ENCODE assay signal across 20 mouse cellular contexts in the genomic region with DNA sequence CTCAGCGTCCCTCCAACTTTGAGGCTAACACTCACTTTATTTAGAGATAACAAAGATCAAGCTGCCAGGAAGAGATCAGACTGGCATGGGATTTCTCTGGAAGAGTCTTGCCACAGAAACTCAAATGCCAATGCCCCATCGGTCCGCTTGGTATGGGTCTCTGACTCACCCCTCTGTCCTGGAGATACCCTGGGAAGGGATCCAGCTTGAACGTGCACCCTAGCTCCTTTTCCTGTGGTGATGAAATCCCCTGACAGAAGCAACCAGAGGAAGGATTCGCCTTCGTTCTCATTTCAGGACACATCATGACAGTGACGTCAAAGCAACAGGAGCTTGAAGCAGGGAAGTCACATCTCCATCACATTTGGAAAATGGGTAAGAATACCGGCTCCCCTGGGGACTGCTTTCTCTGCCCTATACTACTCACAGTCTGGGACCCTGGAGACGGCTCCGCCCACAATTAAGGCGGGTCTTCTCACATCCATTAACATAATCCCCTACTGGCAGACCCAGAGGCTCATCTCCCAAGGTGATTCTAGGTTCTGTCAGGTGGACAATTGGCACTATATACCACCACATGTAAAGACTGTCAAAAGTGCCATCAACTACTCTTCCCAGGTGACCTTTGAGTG.
DNase-seq lines count a peak whose midpoint lies in the region; ATAC-seq and TF ChIP-seq lines count a peak whose summit lies in the region.
"Had no signal": no experiment of that assay in that cellular context is flagged by ENCODE, and none has a peak within 500 bp of the region (broad histone marks: within the 10 kb centered on the region; RNA-seq: fewer than 3 reads in every experiment).

No protein-coding gene starts in this region.

- no peaks in the 10 kb centered on the region for H3K27me3 ChIP-seq in embryonic facial prominence, embryonic 12.5 days
- H3K27me3 ChIP-seq in embryonic facial prominence, embryonic 10.5 days (replicated peaks; ENCODE audit: low read depth, poor library complexity, severe bottlenecking): no peaks in the 10 kb centered on the region
- no peaks in the 10 kb centered on the region for H3K27me3 ChIP-seq in midbrain, embryonic 14.5 days (ENCODE audit: control insufficient read depth, insufficient read depth, low read length)
- H3K27me3 ChIP-seq in midbrain, postnatal 0 days (ENCODE audit: insufficient read depth, low read length): no peaks in the 10 kb centered on the region
- H3K27me3 ChIP-seq: heart, embryonic 12.5 days; hindbrain, embryonic 15.5 days; limb, embryonic 15.5 days; liver, embryonic 15.5 days; midbrain, embryonic 12.5 days had no signal

- no peak overlapping the region for H3K9ac ChIP-seq in embryonic facial prominence, embryonic 12.5 days
- H3K9ac ChIP-seq in midbrain, embryonic 14.5 days (replicated peaks; ENCODE audit: low read length): no peak overlapping the region
- no peak overlapping the region for H3K9ac ChIP-seq in midbrain, postnatal 0 days (replicated peaks; ENCODE audit: low read length, poor library complexity, severe bottlenecking)
- H3K9ac ChIP-seq: heart, embryonic 12.5 days; hindbrain, embryonic 15.5 days; limb, embryonic 15.5 days; liver, embryonic 15.5 days; midbrain, embryonic 12.5 days had no signal

- WGBS in embryonic facial prominence, embryonic 12.5 days: 39% methylated on average over 11 of the region's 11 CpGs
- 40% methylated on average over 11 of the region's 11 CpGs for WGBS in embryonic facial prominence, embryonic 10.5 days
- 40% methylated on average over 11 of the region's 11 CpGs for WGBS in midbrain, embryonic 14.5 days
- WGBS in midbrain, postnatal 0 days: 36% methylated on average over 11 of the region's 11 CpGs

- ATAC-seq in embryonic facial prominence, embryonic 12.5 days (ENCODE audit: insufficient number of reproducible peaks, insufficient read depth, low FRiP score, low TSS enrichment): peak; percentile 58; the same call in 1 of the 2 replicates
- ATAC-seq in midbrain, embryonic 14.5 days (ENCODE audit: low FRiP score, low TSS enrichment): peak; percentile 43; the same call in 1 of the 2 replicates
- ATAC-seq in midbrain, postnatal 0 days (ENCODE audit: low FRiP score): no peak
- no peak for ATAC-seq in frontal cortex, adult (ENCODE audit: low TSS enrichment)
- ATAC-seq: lung, postnatal 0 days had no signal

- no peak overlapping the region for H3K4me2 ChIP-seq in embryonic facial prominence, embryonic 12.5 days (replicated peaks)
- no peak overlapping the region for H3K4me2 ChIP-seq in midbrain, embryonic 14.5 days (ENCODE audit: low read length)
- H3K4me2 ChIP-seq in midbrain, postnatal 0 days (ENCODE audit: low read depth, low read length, poor library complexity, severe bottlenecking): no peak overlapping the region
- H3K4me2 ChIP-seq: heart, embryonic 12.5 days; hindbrain, embryonic 15.5 days; limb, embryonic 15.5 days; liver, embryonic 15.5 days; midbrain, embryonic 12.5 days had no signal

- H3K4me3 ChIP-seq in embryonic facial prominence, embryonic 12.5 days: no peak overlapping the region
- H3K4me3 ChIP-seq in embryonic facial prominence, embryonic 10.5 days: no peak overlapping the region
- no peak overlapping the region for H3K4me3 ChIP-seq in midbrain, embryonic 14.5 days (replicated peaks; ENCODE audit: low read depth, low read length)
- no peak overlapping the region for H3K4me3 ChIP-seq in midbrain, postnatal 0 days (ENCODE audit: low read depth, low read length)
- H3K4me3 ChIP-seq: forebrain, embryonic 10.5 days; heart, embryonic 12.5 days; hindbrain, embryonic 15.5 days; limb, embryonic 15.5 days; liver, embryonic 15.5 days; midbrain, embryonic 12.5 days had no signal

- DNase-seq in embryonic facial prominence, embryonic 10.5 days (ENCODE audit: low spot score): no peak
- DNase-seq in midbrain, embryonic 14.5 days: no peak
- DNase-seq in midbrain, postnatal 0 days (ENCODE audit: low spot score): no peak
- DNase-seq in NIH3T3 (ENCODE audit: low read depth): peak; percentile 58
- DNase-seq in left cerebral cortex, adult 9 months (ENCODE audit: low spot score in 2 of 2): no peak
- DNase-seq: cerebellum, adult 9-10 months; kidney, adult 11 months; kidney, postnatal 10 days; layer of hippocampus, postnatal 36 days; retina, postnatal 1 day; thymus, postnatal 14 days had no signal

- H3K4me1 ChIP-seq in embryonic facial prominence, embryonic 12.5 days: no peaks in the 10 kb centered on the region
- no peaks in the 10 kb centered on the region for H3K4me1 ChIP-seq in embryonic facial prominence, embryonic 10.5 days
- H3K4me1 ChIP-seq in midbrain, embryonic 14.5 days (ENCODE audit: control insufficient read depth, insufficient read depth, low read length): no peaks in the 10 kb centered on the region
- H3K4me1 ChIP-seq in midbrain, postnatal 0 days (ENCODE audit: insufficient read depth, low read length): 0 out of 2 replicates have a peak, but pooled peaks cover 3% of the 10 kb centered on the region
- H3K4me1 ChIP-seq: forebrain, embryonic 10.5 days; heart, embryonic 12.5 days; hindbrain, embryonic 15.5 days; liver, embryonic 15.5 days; midbrain, embryonic 12.5 days had no signal

- TF ChIP-seq CTCF in midbrain, postnatal 0 days (IDR thresholded peaks at IDR 0.05): no peak

- no peaks in the 10 kb centered on the region for H3K9me3 ChIP-seq in embryonic facial prominence, embryonic 12.5 days
- H3K9me3 ChIP-seq in embryonic facial prominence, embryonic 10.5 days: no peaks in the 10 kb centered on the region
- no peaks in the 10 kb centered on the region for H3K9me3 ChIP-seq in midbrain, embryonic 14.5 days (ENCODE audit: control insufficient read depth, low read length)
- no peaks in the 10 kb centered on the region for H3K9me3 ChIP-seq in midbrain, postnatal 0 days (ENCODE audit: low read length)
- H3K9me3 ChIP-seq: forebrain, embryonic 10.5 days; heart, embryonic 12.5 days; hindbrain, embryonic 15.5 days; limb, embryonic 15.5 days; liver, embryonic 15.5 days; midbrain, embryonic 12.5 days had no signal

- no peaks in the 10 kb centered on the region for H3K36me3 ChIP-seq in embryonic facial prominence, embryonic 12.5 days
- H3K36me3 ChIP-seq in embryonic facial prominence, embryonic 10.5 days (replicated peaks): no peaks in the 10 kb centered on the region
- H3K36me3 ChIP-seq in midbrain, embryonic 14.5 days (ENCODE audit: control insufficient read depth, insufficient read depth, low read length): 0 out of 2 replicates have a peak, but pooled peaks cover 5% of the 10 kb centered on the region
- H3K36me3 ChIP-seq in midbrain, postnatal 0 days (ENCODE audit: insufficient read depth, low read length): no peaks in the 10 kb centered on the region
- H3K36me3 ChIP-seq: forebrain, embryonic 10.5 days; heart, embryonic 12.5 days; hindbrain, embryonic 15.5 days; limb, embryonic 15.5 days; liver, embryonic 15.5 days; midbrain, embryonic 12.5 days had no signal

- H3K27ac ChIP-seq in embryonic facial prominence, embryonic 12.5 days: no peak overlapping the region
- H3K27ac ChIP-seq in embryonic facial prominence, embryonic 10.5 days (replicated peaks): no peak overlapping the region
- no peak overlapping the region for H3K27ac ChIP-seq in midbrain, embryonic 14.5 days (replicated peaks; ENCODE audit: low read depth, low read length)
- H3K27ac ChIP-seq in midbrain, postnatal 0 days (ENCODE audit: low read depth, low read length): no peak overlapping the region
- H3K27ac ChIP-seq: forebrain, embryonic 10.5 days; hindbrain, embryonic 15.5 days; limb, embryonic 15.5 days; liver, embryonic 15.5 days; midbrain, embryonic 12.5 days had no signal

Comparison
In these comparisons a context has a peak if more than half of its experiments do, and no peak if none do; other contexts are left out.
1. ATAC-seq: peak in embryonic facial prominence, embryonic 12.5 days (single experiment) and midbrain, embryonic 14.5 days (single experiment); none in midbrain, postnatal 0 days (single experiment) and frontal cortex, adult (single experiment).